Mouse (Mus musculus) liver, embryonic 14.5 days (tissue): ENCODE results near the gene Lrrc46. TPM values are rescaled to one million over a fixed set of nuclear protein-coding genes. Genes with fewer than 3 reads are reported as not detected.

Source experiments
- ATAC-seq: fragments of 200-750 bp; cut with Nextera tagmentation; 2 replicates; pipeline ENCODE4 v1.8.0; 2017; ENCODE audit warnings: moderate number of reproducible peaks, mild to moderate bottlenecking, moderate library complexity; ENCODE audit not compliant: insufficient read depth
- DNase-seq, 3 experiments: peaks; one replicate each; pipeline ENCODE4 v3.0.0-alpha.2; 2012 to 2013; ENCODE audit warnings: low read depth in 3 of 3, low spot score in 3 of 3
- H3K27ac ChIP-seq: fragments of 300-500 bp; sonication (generic); 2 replicates; pipeline ENCODE4 v1.5.1; 2014; ENCODE audit warnings: moderate library complexity, mild to moderate bottlenecking, control low read depth, inconsistent platforms
- H3K27me3 ChIP-seq: fragments of 300-500 bp; sonication (generic); 2 replicates; pipeline ENCODE4 v1.6.1; 2014; ENCODE audit warnings: mild to moderate bottlenecking, low read length, moderate library complexity; ENCODE audit not compliant: control insufficient read depth, insufficient read depth
- H3K36me3 ChIP-seq: fragments of 300-500 bp; sonication (generic); replicated peaks from 2 replicates; pipeline ENCODE4 v1.6.1; 2014; ENCODE audit warnings: low read depth; ENCODE audit not compliant: control insufficient read depth, insufficient read depth
- H3K4me1 ChIP-seq, 2 experiments: fragments of 200-500 bp in 1 of 2; fragments of 300-500 bp in 1 of 2; sonication (generic) in 1 of 2; replicated peaks; 2 replicates each; pipeline ENCODE4 v1.6.1; 2012 to 2014; ENCODE audit warnings: antibody characterized with exemption in 1 of 2, inconsistent platforms in 1 of 2, low read length in 1 of 2; ENCODE audit not compliant: control insufficient read depth in 2 of 2, insufficient read depth in 2 of 2
- H3K4me2 ChIP-seq: fragments of 300-500 bp; sonication (generic); 2 replicates; pipeline ENCODE4 v1.6.1; 2014; ENCODE audit warnings: low read depth, mild to moderate bottlenecking, control low read depth, moderate library complexity
- H3K4me3 ChIP-seq, 2 experiments: fragments of 200-500 bp in 1 of 2; fragments of 300-500 bp in 1 of 2; sonication (generic) in 1 of 2; 2 replicates each; pipeline ENCODE4 v1.5.1; 2012 to 2014; ENCODE audit warnings: low read depth in 2 of 2, low read length in 2 of 2, mild to moderate bottlenecking in 2 of 2, control low read depth in 1 of 2, inconsistent platforms in 1 of 2, moderate library complexity in 1 of 2; ENCODE audit not compliant: insufficient read depth in 1 of 2
- H3K9ac ChIP-seq: fragments of 300-500 bp; sonication (generic); replicated peaks from 2 replicates; pipeline ENCODE4 v1.6.1; 2014; ENCODE audit warnings: mild to moderate bottlenecking, control low read depth, moderate library complexity
- H3K9me3 ChIP-seq: fragments of 300-500 bp; sonication (generic); 2 replicates; pipeline ENCODE4 v1.6.1; 2016; ENCODE audit warnings: low read length, mixed read lengths; ENCODE audit not compliant: control insufficient read depth
- CTCF ChIP-seq: IDR thresholded peaks from 2 replicates; pipeline ENCODE4 v1.5.1; 2016; ENCODE audit warnings: antibody characterized with exemption, low read depth, control low read depth
- EP300 ChIP-seq: IDR thresholded peaks from 2 replicates; pipeline ENCODE4 v1.6.1; 2016; ENCODE audit warnings: antibody characterized with exemption, low read depth
- WGBS: fragments of 180-500 bp; shearing (Covaris S2); extraction: QIAGEN DNeasy Blood & Tissue Kit; methylation state at CpG from one replicate; pipeline ENCODE4 v1.1.7; 2014; ENCODE audit not compliant: insufficient replicate concordance; 5-methylcytosine and 5-hydroxymethylcytosine counted together
- polyA plus RNA-seq, 2 experiments: library from polyadenylated mRNA; depleted of rRNA in 1 of 2; stranded (reverse) in 1 of 2; unstranded in 1 of 2; fragments of >200 nt; fragmentation: Nextera tagmentation in 1 of 2; extraction: Ambion mirVana in 1 of 2; gene quantifications; 2 replicates each; pipeline versions ENCODE4 v1.2.1 to v1.2.3; 2012 to 2014

The Lrrc46 gene
- polyA plus RNA-seq, 2 experiments: 0.20 to 0.28 TPM

DNA sequence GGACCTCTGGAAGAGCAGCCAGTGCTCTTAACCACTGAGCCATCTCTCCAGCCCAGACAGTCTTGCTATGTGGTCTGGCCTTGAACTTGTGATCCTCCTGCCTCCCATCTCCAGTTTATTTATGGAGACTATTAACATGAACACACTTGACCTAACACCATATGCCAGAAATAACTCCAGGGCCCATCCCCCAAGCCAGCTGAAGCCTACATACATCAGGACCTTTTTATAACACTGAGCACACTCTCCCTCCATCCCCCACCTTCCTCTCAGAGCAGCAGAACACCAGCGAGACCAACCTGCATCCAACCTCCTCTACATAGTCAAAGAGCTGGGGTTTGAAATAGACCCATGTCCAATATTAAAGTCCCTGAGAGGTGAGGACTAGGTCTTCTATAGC is 29.9 kb upstream of the Lrrc46 start:
- WGBS: 59% methylated on average over 1 of the region's 1 CpGs

DNA sequence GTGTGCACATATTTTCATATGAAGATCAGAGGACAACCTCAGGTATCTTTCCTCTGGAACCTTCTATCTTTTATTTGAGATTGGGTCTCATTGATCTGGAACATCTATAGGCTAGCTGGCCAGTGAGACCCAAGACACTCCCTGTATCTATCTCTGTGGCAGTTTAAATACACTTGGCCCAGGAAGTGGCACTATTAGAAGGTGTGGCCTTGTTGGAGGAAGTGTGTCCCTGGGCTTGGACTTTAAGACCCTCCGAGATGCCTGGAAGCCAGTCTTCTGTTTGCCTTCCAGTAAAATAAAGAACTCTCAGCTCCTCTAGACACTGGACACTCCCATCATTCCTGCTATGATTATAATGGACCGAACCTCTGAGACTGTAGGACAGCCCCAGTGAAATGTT is 28.6 kb upstream of the Lrrc46 start:
- no peak for ATAC-seq
- no peak overlapping the region for H3K27ac ChIP-seq
- H3K36me3 ChIP-seq: no peaks in the 10 kb centered on the region
- TF ChIP-seq CTCF (no peak), EP300 (no peak)
- no peaks in the 10 kb centered on the region for H3K9me3 ChIP-seq
- H3K27me3 ChIP-seq: no peaks in the 10 kb centered on the region
- 59% methylated on average over 2 of the region's 2 CpGs for WGBS
- no peak overlapping the region for H3K4me2 ChIP-seq
- H3K9ac ChIP-seq: no peak overlapping the region
- no peaks in the 10 kb centered on the region for H3K4me1 ChIP-seq
- H3K4me3 ChIP-seq: no peak overlapping the region
- DNase-seq: no peak

More for the DNA sequence above, 29.9 kb upstream of the Lrrc46 start:
- Histone ChIP-seq H3K27ac (no peak overlapping the region), H3K36me3 (no peaks in the 10 kb centered on the region), H3K9me3 (no peaks in the 10 kb centered on the region), H3K4me2 (no peak overlapping the region), H3K4me3 (no peak overlapping the region), H3K9ac (no peak overlapping the region), H3K27me3 (no peaks in the 10 kb centered on the region), H3K4me1 (no peaks in the 10 kb centered on the region)
- TF ChIP-seq CTCF (no peak), EP300 (no peak)
- ATAC-seq (no peak), DNase-seq (no peak)

DNA sequence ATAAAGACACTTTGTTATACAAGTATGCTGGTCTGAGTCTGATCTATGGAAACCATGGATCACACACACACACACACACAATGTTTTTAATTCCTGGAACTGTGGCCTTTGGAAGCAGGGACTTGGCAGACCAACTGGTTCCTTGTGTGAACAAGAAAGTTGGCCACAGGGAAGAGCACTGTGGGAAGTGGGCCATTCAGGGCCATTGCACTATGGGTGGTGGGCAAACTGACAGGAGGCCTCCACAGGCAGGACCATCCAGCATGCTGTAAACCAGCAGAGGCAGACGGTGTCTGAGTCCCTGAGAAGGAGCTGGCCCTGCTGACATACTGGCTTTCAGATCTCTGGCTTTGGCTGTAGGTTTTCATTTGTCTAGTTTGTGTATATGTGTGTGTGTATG is 28.1 kb upstream of the Lrrc46 start:
- Histone ChIP-seq H3K36me3 (no peaks in the 10 kb centered on the region), H3K4me2 (no peak overlapping the region), H3K9ac (no peak overlapping the region), H3K27ac (no peak overlapping the region), H3K4me1 (no peaks in the 10 kb centered on the region), H3K9me3 (no peaks in the 10 kb centered on the region), H3K4me3 (no peak overlapping the region), H3K27me3 (no peaks in the 10 kb centered on the region)
- TF ChIP-seq EP300: no peak
- no peak for TF ChIP-seq CTCF
- WGBS: 68% methylated on average over 1 of the region's 1 CpGs
- no peak for ATAC-seq
- DNase-seq: no peak

DNA sequence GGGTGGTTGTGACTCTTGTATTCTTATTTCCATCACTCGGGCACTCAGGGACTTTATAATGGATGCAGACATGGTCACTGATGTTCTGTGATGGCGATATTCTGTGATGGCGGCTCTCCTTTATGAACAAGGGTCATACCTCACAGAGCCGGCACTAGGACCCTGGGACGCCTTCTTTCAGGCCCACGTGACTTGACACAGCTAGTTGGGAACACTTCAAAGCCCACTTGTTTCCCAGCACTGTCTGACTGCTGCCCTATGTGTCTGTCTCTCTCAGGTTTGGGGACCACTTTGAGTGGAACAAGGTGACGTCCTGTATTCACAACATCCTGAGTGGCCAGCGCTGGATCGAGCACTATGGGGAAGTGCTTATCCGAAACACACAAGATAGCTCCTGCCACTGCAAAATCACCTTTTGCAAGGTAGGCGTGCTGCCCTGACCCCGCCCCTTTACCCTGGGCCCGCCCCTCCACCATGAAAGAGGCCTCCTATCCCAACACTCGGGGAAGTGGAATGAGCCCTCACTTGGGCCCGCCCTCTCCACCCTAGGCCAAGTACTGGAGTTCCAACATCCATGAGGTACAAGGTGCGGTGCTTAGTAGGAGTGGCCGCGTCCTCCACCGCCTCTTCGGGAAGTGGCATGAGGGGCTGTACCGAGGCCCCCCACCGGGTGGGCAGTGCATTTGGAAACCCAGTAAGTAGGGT is 25.6 kb upstream of the Lrrc46 start:
- DNase-seq: no peak
- H3K36me3 ChIP-seq: no peaks in the 10 kb centered on the region
- H3K9ac ChIP-seq: no peak overlapping the region
- WGBS: 70% methylated on average over 22 of the region's 22 CpGs
- no peak overlapping the region for H3K4me3 ChIP-seq
- H3K27me3 ChIP-seq: no peaks in the 10 kb centered on the region
- TF ChIP-seq EP300 (no peak), CTCF (no peak)
- no peak overlapping the region for H3K27ac ChIP-seq
- no peak for ATAC-seq
- no peaks in the 10 kb centered on the region for H3K4me1 ChIP-seq
- H3K9me3 ChIP-seq: no peaks in the 10 kb centered on the region
- no peak overlapping the region for H3K4me2 ChIP-seq

DNA sequence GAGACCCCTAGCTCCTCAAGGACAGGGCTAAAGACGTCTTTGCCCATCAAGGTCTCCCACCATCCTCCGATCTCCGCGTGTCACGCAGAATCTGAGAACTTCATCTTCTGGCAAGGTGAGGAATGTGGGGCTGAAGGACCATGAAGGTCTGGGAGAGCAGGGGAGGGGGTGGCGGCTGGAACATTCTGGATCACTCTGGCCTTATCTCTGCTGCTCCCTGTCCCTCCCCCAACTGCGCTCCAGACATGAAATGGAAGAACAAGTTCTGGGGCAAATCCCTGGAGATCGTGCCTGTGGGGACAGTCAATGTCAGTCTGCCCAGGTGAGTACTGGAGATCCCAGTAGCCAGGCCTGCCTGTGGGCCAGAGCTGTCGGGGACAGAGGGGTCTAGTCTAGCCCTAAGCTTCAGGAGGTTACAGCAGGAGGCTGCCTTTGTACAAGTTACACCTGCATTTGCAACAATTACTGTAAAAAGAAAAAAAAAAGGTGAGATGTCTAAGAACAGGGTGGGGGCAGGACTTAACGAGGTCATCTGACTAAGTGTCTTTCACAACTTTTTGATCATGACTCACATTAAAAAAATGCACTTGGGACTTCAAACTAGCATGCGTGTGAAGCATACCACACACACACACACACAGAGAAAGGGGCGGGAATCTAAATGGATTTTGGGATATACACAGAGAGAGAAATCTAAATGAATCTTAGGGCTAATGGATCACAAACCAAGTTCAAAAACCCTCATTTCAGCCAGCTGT is 24.5 kb upstream of the Lrrc46 start:
- Histone ChIP-seq H3K4me3 (no peak overlapping the region), H3K4me1 (no peaks in the 10 kb centered on the region), H3K27ac (no peak overlapping the region), H3K9ac (no peak overlapping the region), H3K36me3 (no peaks in the 10 kb centered on the region), H3K27me3 (no peaks in the 10 kb centered on the region), H3K4me2 (no peak overlapping the region), H3K9me3 (no peaks in the 10 kb centered on the region)
- no peak for DNase-seq
- no peak for ATAC-seq
- TF ChIP-seq CTCF (no peak), EP300 (no peak)
- 73% methylated on average over 12 of the region's 12 CpGs for WGBS
